ENCODE assay signal across 31 mouse cellular contexts in the genomic region with DNA sequence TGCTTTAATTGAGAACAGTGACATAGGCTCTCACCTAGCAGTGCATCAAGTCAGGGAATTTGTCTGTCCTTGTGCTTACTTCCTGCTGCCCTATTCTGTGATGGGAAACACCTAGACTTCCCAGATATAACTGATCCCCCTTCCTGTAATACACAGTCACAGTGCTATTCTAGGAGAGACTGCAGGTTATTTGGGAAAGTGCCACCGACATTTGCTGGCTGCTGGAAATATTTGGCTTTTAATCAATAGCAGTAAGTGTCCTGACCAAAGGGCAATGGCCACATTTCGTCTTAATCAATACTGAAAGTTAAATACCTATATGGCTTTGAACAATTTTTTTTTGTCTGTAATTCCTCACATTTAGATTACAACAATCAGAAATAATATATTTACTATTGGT.
"Had no signal": no experiment of that assay in that cellular context is flagged by ENCODE, and none has a peak within 500 bp of the region (broad histone marks: within the 10 kb centered on the region; RNA-seq: fewer than 3 reads in every experiment).

No protein-coding gene starts in this region.

- ATAC-seq: liver, postnatal 0 days; lung, postnatal 0 days; midbrain, embryonic 13.5 days; midbrain, embryonic 15.5 days; midbrain, embryonic 16.5 days had no signal

- H3K4me3 ChIP-seq: limb, embryonic 10.5 days; limb, embryonic 12.5 days; limb, embryonic 13.5 days; limb, embryonic 15.5 days; liver, embryonic 13.5 days; liver, embryonic 15.5 days; lung, embryonic 15.5 days; megakaryocyte, embryonic 14.5 days; midbrain, embryonic 10.5 days; midbrain, embryonic 12.5 days; midbrain, embryonic 13.5 days; midbrain, embryonic 15.5 days; myocyte; neural tube, embryonic 12.5 days had no signal

- H3K27me3 ChIP-seq: limb, embryonic 12.5 days; limb, embryonic 13.5 days; limb, embryonic 15.5 days; liver, embryonic 13.5 days; liver, embryonic 15.5 days; lung, embryonic 15.5 days; megakaryocyte, embryonic 14.5 days; midbrain, embryonic 12.5 days; midbrain, embryonic 13.5 days; midbrain, embryonic 15.5 days; neural tube, embryonic 12.5 days had no signal

- H3K4me1 ChIP-seq: limb, embryonic 13.5 days; limb, embryonic 15.5 days; liver, embryonic 13.5 days; liver, embryonic 15.5 days; lung, embryonic 15.5 days; megakaryocyte, embryonic 14.5 days; midbrain, embryonic 10.5 days; midbrain, embryonic 12.5 days; neural tube, embryonic 12.5 days had no signal

- DNase-seq: left cerebral cortex, postnatal 4 days; liver; liver, embryonic 13.5 days; liver, postnatal 0 days; lung, adult 18-20 months; lung, adult 2 months; lung, embryonic 14.5 days; lung, postnatal 10 days; lung, postnatal 14 days; lung, postnatal 36 days; lung, postnatal 4 days; midbrain, embryonic 14.5 days had no signal

- H3K9me3 ChIP-seq: limb, embryonic 10.5 days; limb, embryonic 12.5 days; limb, embryonic 13.5 days; limb, embryonic 15.5 days; liver, embryonic 13.5 days; liver, embryonic 15.5 days; lung, embryonic 15.5 days; megakaryocyte, embryonic 14.5 days; midbrain, embryonic 10.5 days; midbrain, embryonic 12.5 days; midbrain, embryonic 13.5 days; midbrain, embryonic 15.5 days; neural tube, embryonic 12.5 days had no signal

- H3K36me3 ChIP-seq: limb, embryonic 10.5 days; limb, embryonic 12.5 days; limb, embryonic 13.5 days; limb, embryonic 15.5 days; liver, embryonic 13.5 days; liver, embryonic 15.5 days; lung, embryonic 15.5 days; midbrain, embryonic 10.5 days; midbrain, embryonic 12.5 days; midbrain, embryonic 13.5 days; midbrain, embryonic 15.5 days; neural tube, embryonic 12.5 days had no signal

- H3K4me2 ChIP-seq: limb, embryonic 12.5 days; limb, embryonic 13.5 days; limb, embryonic 15.5 days; liver, embryonic 11.5 days; liver, embryonic 13.5 days; liver, embryonic 15.5 days; lung, embryonic 14.5 days; lung, embryonic 15.5 days; midbrain, embryonic 11.5 days; midbrain, embryonic 12.5 days; midbrain, embryonic 13.5 days; midbrain, embryonic 15.5 days; neural tube, embryonic 12.5 days had no signal

- H3K27ac ChIP-seq: limb, embryonic 10.5 days; limb, embryonic 12.5 days; limb, embryonic 13.5 days; limb, embryonic 15.5 days; liver, embryonic 13.5 days; liver, embryonic 14.5 days; liver, embryonic 15.5 days; lung, embryonic 15.5 days; macrophage; midbrain, embryonic 10.5 days; midbrain, embryonic 12.5 days; midbrain, embryonic 13.5 days; midbrain, embryonic 15.5 days; neural tube, embryonic 12.5 days had no signal

- H3K9ac ChIP-seq: limb, embryonic 12.5 days; limb, embryonic 13.5 days; limb, embryonic 15.5 days; liver, embryonic 13.5 days; liver, embryonic 14.5 days; liver, embryonic 15.5 days; liver, postnatal 0 days; lung, embryonic 14.5 days; lung, embryonic 15.5 days; midbrain, embryonic 12.5 days; midbrain, embryonic 13.5 days; midbrain, embryonic 15.5 days; neural tube, embryonic 12.5 days had no signal
